Mouse (Mus musculus) heart, embryonic 12.5 days (tissue): ENCODE data around the gene Sec22b. TPM values are rescaled to one million over a fixed set of nuclear protein-coding genes. Genes with fewer than 3 reads are reported as not detected.
A peak's percentile ranks its signal among the peaks of the same experiment; 100 is the strongest.

Source experiments
- ATAC-seq: fragments of 200-750 bp; cut with Nextera tagmentation; 2 replicates; pipeline ENCODE4 v1.8.0; 2017; ENCODE audit warnings: moderate TSS enrichment, moderate library complexity; ENCODE audit not compliant: insufficient number of reproducible peaks, low FRiP score
- H3K27ac ChIP-seq: fragments of 300-500 bp; sonication (generic); 2 replicates; pipeline ENCODE4 v1.5.1; 2016; ENCODE audit warnings: mild to moderate bottlenecking, moderate library complexity; ENCODE audit not compliant: poor library complexity, severe bottlenecking
- H3K27me3 ChIP-seq: fragments of 300-500 bp; sonication (generic); replicated peaks from 2 replicates; pipeline ENCODE4 v1.6.1; 2016; ENCODE audit warnings: mild to moderate bottlenecking, moderate library complexity
- H3K36me3 ChIP-seq: fragments of 300-500 bp; sonication (generic); 2 replicates; pipeline ENCODE4 v1.6.1; 2016; ENCODE audit warnings: mild to moderate bottlenecking, moderate library complexity
- H3K4me1 ChIP-seq: fragments of 300-500 bp; sonication (generic); replicated peaks from 2 replicates; pipeline ENCODE4 v1.6.1; 2016; ENCODE audit warnings: mild to moderate bottlenecking
- H3K4me2 ChIP-seq: fragments of 300-500 bp; sonication (generic); 2 replicates; pipeline ENCODE4 v1.6.1; 2016; ENCODE audit warnings: mild to moderate bottlenecking, moderate library complexity
- H3K4me3 ChIP-seq: fragments of 300-500 bp; sonication (generic); 2 replicates; pipeline ENCODE4 v1.5.1; 2016; ENCODE audit warnings: mild to moderate bottlenecking
- H3K9ac ChIP-seq: fragments of 300-500 bp; sonication (generic); 2 replicates; pipeline ENCODE4 v1.6.1; 2016; ENCODE audit warnings: mild to moderate bottlenecking, moderate library complexity
- H3K9me3 ChIP-seq: fragments of 300-500 bp; sonication (generic); replicated peaks from 2 replicates; pipeline ENCODE4 v1.6.1; 2016; ENCODE audit warnings: mild to moderate bottlenecking, moderate library complexity
- WGBS: fragments of 180-500 bp; shearing (Covaris S2); methylation state at CpG from one replicate; pipeline ENCODE4 v1.1.7; 2016; 5-methylcytosine and 5-hydroxymethylcytosine counted together
- polyA plus RNA-seq: library from polyadenylated mRNA; unstranded; fragments of >200 nt; fragmentation: Nextera tagmentation; extraction: Ambion mirVana; gene quantifications from 2 replicates; pipeline ENCODE4 v1.2.1, GENCODE M21; 2016

Gene Sec22b
- polyA plus RNA-seq, 1 experiment from 2014 or later: 123 TPM

DNA sequence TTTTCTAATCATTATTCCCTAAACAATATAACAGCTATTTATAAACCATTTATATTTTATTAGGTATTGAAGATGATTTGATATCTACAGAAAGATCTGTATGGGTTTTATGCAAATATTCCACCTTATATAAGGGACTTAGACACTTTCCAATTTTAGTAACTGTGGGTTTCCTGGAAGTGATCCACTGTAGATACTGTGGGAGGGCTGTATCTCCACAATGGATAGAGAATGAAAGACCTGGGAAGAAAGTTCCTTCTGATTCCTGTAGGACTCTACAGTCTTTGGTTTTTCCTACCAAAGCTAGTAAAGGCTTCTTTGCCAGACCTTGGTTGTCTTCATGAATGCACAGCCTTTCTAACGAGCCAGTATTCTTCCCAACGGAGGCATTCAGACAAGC is 8.7 kb downstream of the Sec22b start:
- no peak overlapping the region for H3K27ac ChIP-seq
- no peak overlapping the region for H3K4me3 ChIP-seq
- H3K4me1 ChIP-seq: no peaks in the 10 kb centered on the region
- H3K36me3 ChIP-seq: peaks cover 36% of the 10 kb centered on the region
- no peaks in the 10 kb centered on the region for H3K27me3 ChIP-seq
- no peaks in the 10 kb centered on the region for H3K9me3 ChIP-seq
- WGBS: 82% methylated on average over 2 of the region's 2 CpGs
- no peak overlapping the region for H3K9ac ChIP-seq
- no peak overlapping the region for H3K4me2 ChIP-seq
- no peak for ATAC-seq

DNA sequence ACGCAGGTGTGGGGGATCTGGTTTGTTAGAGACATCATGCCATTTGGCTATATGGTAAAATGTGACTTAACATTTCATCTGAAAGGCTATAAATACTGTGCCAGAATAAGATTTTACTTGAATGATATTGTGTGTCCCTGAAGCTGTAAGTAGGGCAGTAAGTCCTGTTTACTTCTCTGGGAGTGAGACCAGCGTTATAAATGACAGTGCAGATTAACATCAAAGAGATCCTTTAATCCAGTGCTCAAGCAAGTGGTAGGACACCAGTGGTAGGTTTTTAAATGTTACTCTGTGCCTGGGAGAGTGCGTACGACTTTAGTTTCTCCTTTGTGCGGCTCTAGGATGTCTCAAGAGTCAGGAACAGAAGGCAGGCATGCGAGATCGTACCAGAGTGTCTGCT is 10.1 kb downstream of the Sec22b start:
- no peaks in the 10 kb centered on the region for H3K27me3 ChIP-seq
- H3K9ac ChIP-seq: no peak overlapping the region
- no peak overlapping the region for H3K4me2 ChIP-seq
- 83% methylated on average over 7 of the region's 7 CpGs for WGBS
- H3K9me3 ChIP-seq: no peaks in the 10 kb centered on the region
- H3K4me3 ChIP-seq: no peak overlapping the region
- H3K4me1 ChIP-seq: no peaks in the 10 kb centered on the region
- no peak for ATAC-seq
- peaks cover 48% of the 10 kb centered on the region for H3K36me3 ChIP-seq
- no peak overlapping the region for H3K27ac ChIP-seq

DNA sequence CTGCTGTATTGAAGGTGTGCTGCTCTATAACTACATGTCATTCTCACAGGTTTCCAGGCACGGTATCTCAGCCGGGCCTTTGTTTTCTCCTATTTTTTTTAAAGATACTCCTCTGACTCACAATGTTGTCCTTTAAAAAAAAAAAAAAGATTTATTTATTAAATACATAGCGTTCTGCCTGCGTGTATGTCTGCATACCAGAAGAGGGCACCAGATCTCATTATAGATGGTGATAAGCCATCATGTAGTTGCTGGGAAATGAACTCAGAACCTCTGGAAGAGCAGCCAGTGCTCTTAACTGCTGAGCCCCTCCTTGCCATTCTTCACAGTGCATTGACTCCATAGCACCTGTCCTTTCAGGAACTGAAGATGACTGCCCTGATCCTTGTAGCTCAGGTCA is 14.1 kb downstream of the Sec22b start:
- H3K27me3 ChIP-seq: no peaks in the 10 kb centered on the region
- H3K4me3 ChIP-seq: no peak overlapping the region
- ATAC-seq: no peak
- no peaks in the 10 kb centered on the region for H3K9me3 ChIP-seq
- H3K36me3 ChIP-seq: peaks cover 62% of the 10 kb centered on the region
- no peaks in the 10 kb centered on the region for H3K4me1 ChIP-seq
- H3K9ac ChIP-seq: no peak overlapping the region
- H3K27ac ChIP-seq: no peak overlapping the region
- H3K4me2 ChIP-seq: no peak overlapping the region
- WGBS: 80% methylated on average over 4 of the region's 4 CpGs

DNA sequence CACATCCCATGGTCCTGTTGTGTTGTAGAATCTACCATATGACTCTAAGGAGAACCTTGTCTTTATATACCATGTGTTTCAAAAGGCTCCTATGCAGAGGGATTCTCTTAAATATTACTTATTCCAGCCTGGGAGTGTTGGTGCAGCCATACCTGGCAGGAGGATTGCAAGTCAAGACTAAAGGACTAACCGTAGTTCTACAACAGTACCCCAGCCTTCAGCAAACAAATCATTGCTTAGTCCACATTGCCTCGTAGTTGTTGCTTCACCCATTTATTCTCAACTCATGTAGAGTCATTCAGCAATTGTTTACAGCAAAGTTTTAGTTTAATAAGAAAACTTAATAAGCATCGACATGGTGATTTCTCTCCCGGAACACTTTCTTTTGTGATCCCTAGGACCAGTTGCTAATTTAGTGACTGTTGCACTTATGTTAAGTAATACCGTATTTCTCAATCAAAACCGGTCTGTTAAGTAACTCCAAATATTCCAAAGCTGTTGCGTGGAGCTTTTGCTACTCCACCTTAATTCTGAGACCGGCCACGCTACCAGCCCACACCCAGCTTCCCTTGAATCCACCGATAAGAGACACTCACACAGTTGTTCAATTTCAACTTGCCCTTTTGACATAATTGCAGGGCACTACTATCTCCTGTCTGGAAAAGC is 18.0 kb downstream of the Sec22b start:
- Histone ChIP-seq H3K27ac (no peak overlapping the region), H3K4me3 (no peak overlapping the region), H3K27me3 (no peaks in the 10 kb centered on the region), H3K9ac (no peak overlapping the region), H3K9me3 (no peaks in the 10 kb centered on the region), H3K4me2 (no peak overlapping the region), H3K36me3 (peaks cover 74% of the 10 kb centered on the region), H3K4me1 (no peaks in the 10 kb centered on the region)
- 92% methylated on average over 10 of the region's 10 CpGs for WGBS
- ATAC-seq: no peak

DNA sequence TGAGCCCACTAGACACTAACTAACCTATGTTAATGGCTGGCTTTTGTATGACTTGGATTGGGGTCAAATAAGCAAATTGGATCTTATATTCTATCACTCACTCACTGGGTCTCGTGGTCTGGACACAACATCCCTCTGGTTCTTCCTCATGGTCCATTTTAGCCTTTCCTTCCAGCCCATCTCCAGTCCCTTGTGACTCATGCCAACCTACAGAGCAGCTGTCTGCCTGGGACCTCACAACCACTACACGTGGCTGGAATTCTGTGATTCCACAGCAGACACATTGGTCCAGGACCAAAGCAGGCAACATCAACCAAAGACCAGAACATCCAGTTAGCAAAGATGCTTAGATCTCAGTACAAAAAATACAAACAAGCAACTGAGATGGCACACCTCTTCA is 24.3 kb downstream of the Sec22b start:
- Histone ChIP-seq H3K9ac (no peak overlapping the region), H3K4me3 (no peak overlapping the region), H3K9me3 (no peaks in the 10 kb centered on the region), H3K27ac (no peak overlapping the region), H3K4me1 (0 out of 2 replicates have a peak, but pooled peaks cover 8% of the 10 kb centered on the region), H3K27me3 (0 out of 2 replicates have a peak, but pooled peaks cover under 1% of the 10 kb centered on the region), H3K36me3 (peaks cover 28% of the 10 kb centered on the region), H3K4me2 (no peak overlapping the region)
- no peak for ATAC-seq
- 85% methylated on average over 2 of the region's 2 CpGs for WGBS

DNA sequence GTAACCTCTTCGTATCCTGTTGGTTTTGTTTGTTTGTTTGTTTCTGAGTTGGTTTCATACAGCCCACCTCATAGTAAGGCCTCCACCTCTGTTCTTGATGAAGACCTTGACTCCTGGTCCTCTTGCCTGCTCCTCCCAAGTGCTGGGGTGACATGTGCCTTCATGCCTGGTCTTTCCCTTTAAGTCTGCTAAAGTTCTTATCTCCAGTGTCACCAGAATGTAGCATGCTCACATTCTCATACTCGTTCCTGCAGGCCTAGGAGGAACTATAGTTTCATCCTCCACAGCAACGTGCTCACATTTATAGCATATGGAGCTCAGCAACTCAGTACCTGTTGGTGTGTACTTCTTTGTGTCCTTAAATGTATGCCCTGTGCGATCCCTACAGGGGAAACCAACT is 26.3 kb downstream of the Sec22b start:
- H3K9ac ChIP-seq: no peak overlapping the region
- H3K4me2 ChIP-seq: no peak overlapping the region
- peak overlapping the region; percentile 2; the same call in 1 of the 2 replicates for H3K27ac ChIP-seq
- H3K36me3 ChIP-seq: peaks cover 15% of the 10 kb centered on the region
- ATAC-seq: no peak
- H3K4me1 ChIP-seq: peaks cover 25% of the 10 kb centered on the region
- WGBS: 60% methylated on average over 4 of the region's 4 CpGs
- no peak overlapping the region for H3K4me3 ChIP-seq
- no peaks in the 10 kb centered on the region for H3K9me3 ChIP-seq
- peaks cover 11% of the 10 kb centered on the region for H3K27me3 ChIP-seq

DNA sequence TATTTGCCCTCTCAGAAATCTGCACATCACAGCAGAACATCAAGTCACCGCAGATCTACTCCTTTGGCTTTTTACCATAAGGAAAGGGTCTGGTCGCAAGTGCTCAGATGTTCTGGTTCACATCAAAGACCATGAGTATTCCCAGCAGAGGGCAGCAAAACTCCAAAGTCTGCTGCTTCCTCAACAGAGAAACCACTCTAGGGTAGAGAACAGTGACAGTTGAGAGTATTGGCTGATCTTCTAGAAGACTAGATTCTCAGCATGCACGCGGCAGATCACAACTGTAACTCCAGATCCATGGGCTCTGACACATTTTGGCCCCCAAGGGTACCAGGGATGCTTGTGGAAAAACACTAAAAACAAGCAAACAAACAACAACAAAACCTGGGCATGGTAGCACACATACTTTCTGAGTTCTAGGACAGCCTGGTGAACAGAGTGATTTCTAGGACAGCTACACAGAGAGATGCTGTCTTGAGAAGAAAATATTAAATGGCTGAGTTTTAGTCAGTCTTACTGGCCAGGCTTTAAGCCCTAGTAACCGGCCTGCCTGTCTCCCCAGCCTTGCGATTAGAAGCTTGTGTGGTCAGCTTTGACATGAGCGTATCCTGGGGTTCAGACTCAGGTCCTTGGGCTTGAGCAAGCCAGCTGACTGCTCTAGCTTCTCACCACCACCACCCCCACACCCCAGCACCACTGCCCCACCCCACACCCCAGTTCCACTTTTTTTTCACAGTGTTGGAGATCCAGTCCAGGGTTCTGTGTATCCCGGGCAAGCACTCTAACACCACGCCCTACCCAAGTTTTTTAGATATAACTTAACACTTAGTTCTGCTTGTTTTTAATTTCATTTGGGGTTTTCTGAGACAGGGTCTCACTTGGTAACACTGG is 28.2 kb downstream of the Sec22b start:
- H3K27ac ChIP-seq: no peak overlapping the region
- H3K9ac ChIP-seq: no peak overlapping the region
- no peak overlapping the region for H3K4me3 ChIP-seq
- ATAC-seq: no peak; the same call in 1 of the 2 replicates
- peaks cover 4% of the 10 kb centered on the region for H3K36me3 ChIP-seq
- H3K9me3 ChIP-seq: no peaks in the 10 kb centered on the region
- WGBS: 52% methylated on average over 9 of the region's 9 CpGs
- peaks cover 40% of the 10 kb centered on the region for H3K4me1 ChIP-seq
- no peak overlapping the region for H3K4me2 ChIP-seq
- H3K27me3 ChIP-seq: peaks cover 14% of the 10 kb centered on the region

DNA sequence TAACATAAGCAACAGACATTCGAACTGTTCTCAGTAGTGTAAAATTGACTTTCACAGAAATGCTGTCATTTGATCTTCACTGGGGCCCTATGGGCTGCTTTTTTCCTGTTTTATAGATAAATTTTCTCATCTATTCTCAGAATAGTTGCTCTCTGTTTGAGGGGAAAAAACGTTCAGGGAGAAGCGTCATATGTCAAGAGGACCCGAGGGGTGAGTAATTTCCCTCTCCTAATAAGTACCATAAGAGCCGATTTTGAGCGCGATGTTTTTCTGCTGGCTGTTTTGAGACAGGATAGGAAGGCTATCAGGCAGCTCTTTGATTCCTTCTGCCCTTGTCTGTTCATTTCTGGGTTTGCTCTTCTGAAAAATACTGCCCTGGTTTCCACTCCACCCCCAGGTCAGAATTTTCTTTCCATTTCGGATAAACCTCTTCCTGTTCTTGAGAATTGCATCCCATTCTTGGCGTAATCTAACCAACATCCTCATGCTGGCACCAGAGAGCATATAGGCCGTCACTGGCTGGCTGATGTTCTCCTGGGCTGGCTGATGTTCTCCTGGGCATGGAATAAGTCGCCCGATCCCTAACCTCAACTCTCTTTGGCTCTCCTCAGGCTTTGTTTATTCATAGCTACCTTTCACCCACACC is 29.3 kb downstream of the Sec22b start:
- Histone ChIP-seq H3K27ac (no peak overlapping the region), H3K4me1 (peaks cover 40% of the 10 kb centered on the region), H3K36me3 (peaks cover 2% of the 10 kb centered on the region; the same call in 1 of the 2 replicates), H3K9me3 (no peaks in the 10 kb centered on the region), H3K4me2 (no peak overlapping the region), H3K27me3 (peaks cover 14% of the 10 kb centered on the region), H3K9ac (no peak overlapping the region), H3K4me3 (no peak overlapping the region)
- WGBS: 51% methylated on average over 12 of the region's 12 CpGs
- no peak for ATAC-seq

DNA sequence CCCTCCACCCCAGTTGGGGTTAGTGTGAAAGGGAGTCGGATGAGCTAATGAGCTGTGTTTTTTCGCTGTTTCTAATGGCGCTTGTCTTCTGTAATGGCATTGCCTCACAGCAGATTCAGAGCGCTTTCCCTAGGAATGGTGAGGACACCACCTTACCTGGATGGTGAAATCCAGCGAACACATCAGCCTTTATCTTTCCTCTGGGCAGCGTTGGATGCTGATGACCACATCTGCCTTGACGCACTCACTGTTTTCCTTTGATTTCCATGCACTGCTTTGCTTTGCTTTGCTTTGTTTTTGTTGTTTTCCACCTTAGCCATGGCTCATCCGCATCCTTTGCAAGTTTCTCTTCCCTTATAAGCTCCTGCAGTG is 29.8 kb downstream of the Sec22b start:
- Histone ChIP-seq H3K9me3 (no peaks in the 10 kb centered on the region), H3K27ac (no peak overlapping the region), H3K9ac (no peak overlapping the region), H3K4me3 (no peak overlapping the region), H3K4me2 (no peak overlapping the region), H3K4me1 (peaks cover 40% of the 10 kb centered on the region), H3K36me3 (no peaks in the 10 kb centered on the region), H3K27me3 (peaks cover 14% of the 10 kb centered on the region)
- no peak for ATAC-seq
- 64% methylated on average over 8 of the region's 8 CpGs for WGBS

DNA sequence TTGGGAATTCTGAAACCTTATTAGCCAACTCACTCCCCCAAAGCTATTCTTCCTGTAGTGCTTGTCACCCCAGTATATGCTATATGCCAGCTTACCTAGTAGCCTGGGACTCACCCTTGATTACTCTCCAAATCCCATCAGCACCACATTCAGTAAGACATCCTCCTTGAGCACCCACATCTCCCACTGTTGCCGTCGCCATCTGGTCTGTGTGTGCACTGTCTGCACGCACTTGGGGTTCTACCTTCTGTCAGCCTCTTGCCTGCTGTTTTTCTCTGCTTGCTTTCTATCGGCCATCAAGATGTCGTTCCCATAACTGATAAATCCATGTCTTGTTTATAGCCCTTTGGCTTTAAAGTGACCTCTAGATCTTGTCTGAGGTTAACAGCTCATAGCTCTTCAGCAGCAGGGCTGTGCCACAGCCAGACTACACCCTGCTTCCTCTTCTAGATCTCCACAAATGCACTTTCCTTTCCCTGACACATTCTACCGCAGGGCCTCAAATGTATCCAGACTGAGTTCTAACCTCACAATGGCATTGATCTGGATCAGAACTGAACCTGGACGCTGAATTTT is 30.4 kb downstream of the Sec22b start:
- H3K27ac ChIP-seq: no peak overlapping the region
- H3K4me3 ChIP-seq: no peak overlapping the region
- peaks cover 14% of the 10 kb centered on the region for H3K27me3 ChIP-seq
- ATAC-seq: no peak
- H3K36me3 ChIP-seq: no peaks in the 10 kb centered on the region
- H3K9me3 ChIP-seq: no peaks in the 10 kb centered on the region
- H3K9ac ChIP-seq: no peak overlapping the region
- 62% methylated on average over 7 of the region's 7 CpGs for WGBS
- peaks cover 40% of the 10 kb centered on the region for H3K4me1 ChIP-seq
- H3K4me2 ChIP-seq: no peak overlapping the region

DNA sequence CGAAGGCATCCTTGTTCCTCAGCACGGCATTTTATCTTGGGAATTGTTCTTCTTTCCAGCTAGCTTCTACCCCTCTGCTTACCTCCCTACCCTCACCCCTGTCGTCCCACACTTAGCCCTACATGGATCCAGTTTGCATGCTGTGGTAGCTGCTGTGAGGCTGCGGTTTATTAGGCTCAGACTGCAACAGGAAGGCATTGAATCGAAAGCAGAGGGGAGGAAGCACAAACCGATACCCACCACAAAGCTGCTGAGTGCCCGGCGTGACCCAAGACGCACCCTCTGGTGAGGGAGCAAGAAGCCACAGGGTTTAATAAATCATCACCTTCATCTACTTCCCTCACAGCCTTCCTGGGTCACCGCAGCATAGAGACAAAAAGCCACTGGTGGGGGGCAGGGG is 31.1 kb downstream of the Sec22b start:
- Histone ChIP-seq H3K4me2 (peak overlapping the region; percentile 57), H3K27ac (no peak overlapping the region), H3K9me3 (no peaks in the 10 kb centered on the region), H3K4me3 (peak overlapping the region; percentile 25), H3K9ac (peak overlapping the region; percentile 54; the same call in 1 of the 2 replicates), H3K27me3 (peaks cover 14% of the 10 kb centered on the region), H3K36me3 (no peaks in the 10 kb centered on the region), H3K4me1 (peaks cover 45% of the 10 kb centered on the region)
- 22% methylated on average over 10 of the region's 10 CpGs for WGBS
- no peak for ATAC-seq
